Mouse (Mus musculus) bone marrow, adult 2 months (tissue): ENCODE measurements at regions not wholly inside any gene's neighbourhood (a gene's known extent, or its start where the extent isn't known, plus 50 kb on each side); places are given as distances from the start of the nearest gene placed in this dataset.

Experiments used
- CTCF ChIP-seq: fragments of 200-500 bp; IDR thresholded peaks from 2 replicates; pipeline ENCODE4 v1.5.1; 2011; ENCODE audit warnings: low read length, control low read depth; ENCODE audit not compliant: control insufficient read depth, insufficient read depth
- POLR2A ChIP-seq: fragments of 200-500 bp; IDR thresholded peaks from 2 replicates; pipeline ENCODE4 v1.6.1; 2011; ENCODE audit warnings: low read depth, mild to moderate bottlenecking, control low read depth, low read length, borderline replicate concordance; ENCODE audit not compliant: control insufficient read depth

DNA sequence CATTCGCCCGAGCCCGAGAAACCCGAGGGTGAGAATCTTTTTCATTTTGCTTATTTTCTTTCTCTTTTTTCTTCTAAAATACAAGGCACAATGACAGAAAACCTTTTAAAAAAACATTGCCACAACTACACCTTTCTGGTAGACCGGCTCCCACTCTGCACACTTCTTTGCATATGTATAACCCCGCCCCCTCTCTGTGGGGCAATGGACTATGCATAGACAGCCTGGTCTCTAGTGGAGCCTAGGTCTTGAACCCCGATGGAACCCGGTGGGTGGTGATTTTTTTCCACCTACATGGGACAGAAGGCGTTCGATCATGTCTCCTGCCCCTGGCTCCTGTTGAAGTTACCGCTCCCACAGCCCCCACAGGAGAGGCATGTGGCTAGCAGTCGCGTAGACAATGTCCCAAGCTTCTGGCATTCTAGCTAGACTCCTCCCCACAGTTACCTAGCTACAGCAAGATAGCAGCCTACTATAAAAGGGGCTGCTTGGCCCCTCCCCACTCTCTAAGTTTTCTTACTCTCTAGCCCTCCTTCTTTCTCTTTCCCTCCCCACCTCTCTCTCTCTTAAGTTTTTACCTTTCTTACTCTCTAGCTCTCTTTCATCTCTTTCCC lies 183.6 kb downstream of the 9530068E07Rik start:
- no peak for TF ChIP-seq POLR2A
- TF ChIP-seq CTCF: no peak
